Mouse (Mus musculus) cerebellum, adult 11 months (tissue): ENCODE measurements at regions not wholly inside any gene's neighbourhood (a gene's known extent, or its start where the extent isn't known, plus 50 kb on each side); places are given as distances from the start of the nearest gene placed in this dataset.

Experiments
- DNase-seq: peaks from one replicate; pipeline ENCODE4 v3.0.0; 2022

DNA sequence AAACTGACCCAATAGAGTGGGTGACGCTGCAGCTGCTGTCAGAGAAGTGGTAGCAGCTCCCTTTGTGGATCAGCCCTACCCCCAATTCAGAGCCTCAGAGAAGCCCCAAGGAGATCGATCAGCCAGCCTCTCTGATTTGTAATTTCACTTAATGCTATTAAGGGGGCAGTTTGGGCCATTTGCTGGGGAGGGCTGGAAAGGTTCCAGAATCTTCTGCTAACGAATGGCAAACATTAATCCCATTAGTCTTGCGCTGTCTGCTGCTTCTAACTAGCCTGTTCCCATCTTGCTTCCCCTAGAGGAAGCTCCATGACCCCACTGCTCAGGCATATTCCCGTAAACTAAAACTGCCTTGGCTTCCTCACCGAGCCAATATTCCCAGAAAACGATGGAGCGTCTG, 59.9 kb upstream of the Lrrn2 start:
- DNase-seq: no peak

DNA sequence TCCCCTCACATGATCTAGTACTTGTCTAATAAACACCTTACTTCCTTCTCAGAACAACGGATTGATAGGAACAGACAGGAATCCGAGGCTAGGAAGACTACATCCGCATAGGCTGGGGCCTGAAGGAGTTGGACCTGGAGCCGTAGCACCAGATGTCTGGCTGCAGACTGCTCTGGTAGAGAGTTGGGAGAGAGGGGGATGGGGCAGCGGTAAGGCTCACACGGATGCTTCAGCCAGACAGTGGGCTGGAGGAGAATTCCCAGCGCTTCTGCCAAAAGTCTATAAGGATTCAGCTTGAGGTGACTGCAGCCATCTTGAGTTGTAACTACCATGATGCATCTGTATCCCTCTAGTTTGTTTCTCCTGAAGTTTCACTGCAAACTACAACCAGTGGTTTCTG, 61.8 kb upstream of the Lrrn2 start:
- no peak for DNase-seq

DNA sequence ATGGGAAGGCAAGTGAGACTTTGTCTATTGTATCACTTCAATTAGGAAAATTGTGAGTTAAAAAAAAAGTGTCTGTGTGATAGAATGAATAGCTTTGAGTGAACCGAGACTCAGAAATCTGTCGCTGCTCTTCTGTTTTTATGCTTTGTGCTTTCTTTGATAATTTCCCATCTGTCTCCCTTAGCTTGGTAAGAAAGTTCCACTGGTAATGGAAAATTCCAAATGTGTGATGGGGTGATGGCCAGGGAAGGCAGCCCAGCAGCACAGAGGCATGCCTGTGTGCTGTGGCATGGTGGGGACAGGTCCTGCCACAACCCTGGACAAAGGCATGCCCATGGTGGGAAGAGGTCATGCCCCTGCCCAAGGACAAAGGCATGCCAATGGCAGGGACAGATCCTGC, 62.7 kb upstream of the Lrrn2 start:
- DNase-seq: no peak

DNA sequence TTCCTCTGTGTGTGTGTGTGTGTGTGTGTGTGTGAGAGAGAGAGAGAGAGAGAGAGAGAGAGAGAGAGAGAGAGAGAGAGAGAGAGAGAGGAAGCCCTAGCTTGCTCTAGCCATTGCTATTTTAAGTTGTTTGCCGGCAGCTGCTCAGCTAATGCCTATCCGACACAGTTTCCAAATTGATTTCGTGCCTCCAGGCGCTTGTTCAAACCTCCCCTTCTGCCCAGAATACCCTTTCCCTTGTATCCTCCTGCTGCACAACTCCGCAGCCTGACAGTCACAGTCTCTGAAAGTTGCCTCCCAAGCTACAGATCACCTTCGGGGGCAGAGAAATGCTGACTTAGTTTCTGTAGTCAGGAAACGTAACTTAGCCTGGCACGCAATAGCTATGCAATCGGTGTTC, 63.9 kb upstream of the Nfasc start:
- no peak for DNase-seq

DNA sequence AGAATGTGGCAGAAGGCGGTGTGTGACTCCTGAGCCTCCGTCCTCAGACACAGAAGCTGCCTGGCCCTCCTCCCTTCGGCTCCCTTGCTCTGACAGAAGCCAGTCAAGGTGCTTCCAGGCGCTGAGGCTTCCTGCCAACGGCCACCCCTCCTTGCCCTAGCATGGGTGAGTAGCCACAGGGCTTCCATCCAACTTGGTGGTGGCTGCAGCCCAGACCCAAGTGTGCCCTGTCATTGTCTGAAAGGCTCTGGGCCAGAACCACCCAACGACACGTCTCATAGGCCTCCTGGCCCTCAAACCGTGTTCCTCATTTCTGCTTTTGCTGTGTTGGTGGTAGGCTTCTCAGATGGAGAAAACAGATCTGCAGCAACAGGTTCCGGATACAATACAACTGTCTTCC, 62.2 kb upstream of the Nfasc start:
- peak; percentile 29 for DNase-seq

DNA sequence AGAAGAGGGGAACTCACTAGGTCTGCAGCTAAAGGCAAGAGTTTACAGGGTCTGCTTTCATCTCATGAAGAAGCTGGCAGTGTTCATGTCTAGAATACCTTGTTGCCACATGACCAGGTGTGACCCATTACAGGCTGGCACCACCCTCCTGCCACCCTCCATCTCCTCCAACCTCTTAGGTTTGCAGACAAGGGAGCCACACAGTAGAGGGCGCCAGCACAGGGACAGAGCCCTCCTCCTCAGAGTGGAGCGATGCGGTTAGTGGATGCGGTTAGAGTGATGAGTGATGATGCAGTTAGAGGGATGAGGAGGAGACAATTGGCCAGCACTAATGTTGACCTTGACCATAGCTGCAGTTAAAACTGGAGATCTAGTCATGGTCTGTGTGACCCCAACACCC, 60.8 kb upstream of the Nfasc start:
- peak; percentile 31 for DNase-seq

DNA sequence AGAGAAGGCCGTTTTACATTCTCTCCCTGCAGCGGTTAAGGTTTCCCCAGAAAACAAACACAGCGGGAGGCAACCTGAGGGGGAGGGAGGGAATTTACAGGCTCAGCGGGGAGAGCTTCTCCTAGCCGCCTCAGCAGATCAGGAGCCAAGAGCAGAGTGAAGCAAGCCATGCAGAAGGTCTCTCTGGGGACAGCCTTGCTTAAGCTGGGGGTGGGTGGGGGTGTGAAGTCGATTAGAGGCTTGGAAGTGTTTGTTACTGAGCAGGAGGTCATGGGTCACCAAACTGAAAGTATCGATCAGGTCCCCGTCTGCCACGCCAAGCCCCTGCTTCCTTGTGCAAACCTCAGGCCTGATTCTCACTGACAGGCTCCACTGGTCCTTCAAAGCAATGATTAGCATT, 58.7 kb upstream of the Nfasc start:
- DNase-seq: no peak

DNA sequence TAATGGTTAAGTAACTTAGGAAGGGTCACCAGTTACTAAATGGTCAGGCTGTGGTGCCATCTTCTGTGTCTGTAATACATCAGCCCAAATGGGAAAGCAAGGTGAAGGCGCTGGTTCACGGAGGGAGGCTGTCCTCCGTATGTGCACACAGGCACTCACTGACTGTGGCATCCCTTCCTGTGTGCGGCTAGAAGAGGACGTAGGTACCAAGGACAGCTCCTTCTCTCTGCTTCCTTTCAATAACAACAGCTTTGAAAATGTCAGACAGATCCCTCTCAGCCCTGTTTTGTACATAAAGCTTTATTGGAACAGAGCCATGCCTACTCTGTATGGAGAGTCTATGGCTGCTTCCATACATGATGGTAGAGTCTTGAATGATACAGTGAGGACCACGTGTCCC, 57.7 kb upstream of the Nfasc start:
- no peak for DNase-seq

DNA sequence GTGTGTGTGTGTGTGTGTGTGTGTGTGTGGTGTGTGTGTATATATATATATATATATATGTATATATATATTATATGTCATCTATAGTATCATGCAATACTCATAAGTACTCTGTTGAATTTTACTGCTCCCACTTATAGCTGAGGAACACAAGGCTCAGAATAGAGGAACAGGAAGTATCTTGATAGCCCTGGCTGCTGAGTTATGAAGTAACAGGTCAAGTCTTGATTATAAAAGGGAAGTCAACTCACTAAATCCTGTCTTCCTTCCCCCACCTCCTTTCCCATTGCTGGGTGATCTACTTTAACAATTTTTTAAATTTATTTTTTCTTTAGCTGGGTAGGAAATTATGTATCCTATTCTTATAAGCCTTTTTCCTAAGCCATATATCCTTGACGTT, 52.9 kb upstream of the Nfasc start:
- no peak for DNase-seq
